7 mouse cellular contexts compared by ENCODE assay signal in genomic region chr3:96498476-96499245, GRCm38 (mm10). TPM values are rescaled to one million over a fixed set of nuclear protein-coding genes. Genes with fewer than 3 reads are reported as not detected.
DNase-seq lines count a peak whose midpoint lies in the region; ATAC-seq and TF ChIP-seq lines count a peak whose summit lies in the region.

No protein-coding gene starts in this region.

- TF ChIP-seq EP300 in ES-Bruce4 (IDR thresholded peaks at IDR 0.05; ENCODE audit: insufficient read depth, low read depth, low read length): no peak

- peak overlapping the region; percentile 89; the same call in 1 of the 2 replicates for H3K4me3 ChIP-seq in intestine, embryonic 14.5 days (ENCODE audit: low read depth, low read length)
- no peak overlapping the region for H3K4me3 ChIP-seq in intestine, embryonic 15.5 days (replicated peaks)
- no peak overlapping the region for H3K4me3 ChIP-seq in ES-Bruce4 (ENCODE audit: low read depth, low read length)
- H3K4me3 ChIP-seq in liver, embryonic 15.5 days (replicated peaks): peak overlapping the region; percentile 77; the same call in 1 of the 2 replicates

- H3K4me1 ChIP-seq in intestine, embryonic 14.5 days (replicated peaks; ENCODE audit: control insufficient read depth, insufficient read depth, low read length): peaks cover 4% of the 10 kb centered on the region
- H3K4me1 ChIP-seq in intestine, embryonic 15.5 days (replicated peaks): 0 out of 2 replicates have a peak, but pooled peaks cover 3% of the 10 kb centered on the region
- no peaks in the 10 kb centered on the region for H3K4me1 ChIP-seq in ES-Bruce4 (ENCODE audit: control insufficient read depth, insufficient read depth, low read length)
- peaks cover 48% of the 10 kb centered on the region for H3K4me1 ChIP-seq in liver, embryonic 15.5 days (replicated peaks)

- H3K36me3 ChIP-seq in intestine, embryonic 14.5 days (ENCODE audit: control insufficient read depth, insufficient read depth, low read length): no peaks in the 10 kb centered on the region
- no peaks in the 10 kb centered on the region for H3K36me3 ChIP-seq in intestine, embryonic 15.5 days
- no peaks in the 10 kb centered on the region for H3K36me3 ChIP-seq in ES-Bruce4 (ENCODE audit: control insufficient read depth, insufficient read depth, low read length, poor library complexity, severe bottlenecking)
- no peaks in the 10 kb centered on the region for H3K36me3 ChIP-seq in liver, embryonic 15.5 days (replicated peaks)

- no peak overlapping the region for H3K9ac ChIP-seq in intestine, embryonic 14.5 days (ENCODE audit: low read length)
- H3K9ac ChIP-seq in intestine, embryonic 15.5 days: no peak overlapping the region
- H3K9ac ChIP-seq in ES-Bruce4 (ENCODE audit: low read depth, poor library complexity, severe bottlenecking): peak overlapping the region; percentile 10; the same call in 1 of the 2 replicates
- no peak overlapping the region for H3K9ac ChIP-seq in liver, embryonic 15.5 days

- H3K27ac ChIP-seq in intestine, embryonic 14.5 days (ENCODE audit: low read depth): no peak overlapping the region
- H3K27ac ChIP-seq in intestine, embryonic 15.5 days: no peak overlapping the region
- peak overlapping the region; percentile 22 for H3K27ac ChIP-seq in ES-Bruce4 (ENCODE audit: insufficient read depth, low read length)
- H3K27ac ChIP-seq in liver, embryonic 15.5 days (replicated peaks): 0 out of 2 replicates have a peak overlapping the region, but pooled peaks have one; percentile 10

- no peak for ATAC-seq in intestine, embryonic 14.5 days (replicated peaks; ENCODE audit: low FRiP score, low TSS enrichment, low read depth)
- ATAC-seq in intestine, embryonic 15.5 days: no peak
- ATAC-seq in liver, embryonic 15.5 days (ENCODE audit: insufficient read depth): no peak

- 75% methylated on average over 4 of the region's 4 CpGs for WGBS in intestine, embryonic 14.5 days
- WGBS in intestine, embryonic 15.5 days: 86% methylated on average over 4 of the region's 4 CpGs
- WGBS in liver, embryonic 15.5 days (ENCODE audit: insufficient replicate concordance): 78% methylated on average over 4 of the region's 4 CpGs

- H3K9me3 ChIP-seq in intestine, embryonic 14.5 days (ENCODE audit: control insufficient read depth, low read length): no peaks in the 10 kb centered on the region
- H3K9me3 ChIP-seq in intestine, embryonic 15.5 days: no peaks in the 10 kb centered on the region
- H3K9me3 ChIP-seq in ES-Bruce4 (replicated peaks; ENCODE audit: control insufficient read depth, insufficient read depth, low read length, poor library complexity, severe bottlenecking): no peaks in the 10 kb centered on the region; the same call in 1 of the 2 replicates
- H3K9me3 ChIP-seq in liver, embryonic 15.5 days (replicated peaks): no peaks in the 10 kb centered on the region

- TF ChIP-seq POLR2A in ES-Bruce4 (IDR thresholded peaks at IDR 0.05; ENCODE audit: insufficient read depth, low read length): no peak

- no peak for TF ChIP-seq CTCF in ES-Bruce4 (IDR thresholded peaks at IDR 0.05; ENCODE audit: low read depth, low read length)

- peak overlapping the region; percentile 54; the same call in 1 of the 2 replicates for H3K4me2 ChIP-seq in intestine, embryonic 14.5 days (ENCODE audit: low read length)
- no peak overlapping the region for H3K4me2 ChIP-seq in intestine, embryonic 15.5 days (replicated peaks)
- H3K4me2 ChIP-seq in liver, embryonic 15.5 days: peak overlapping the region; percentile 86

- H3K27me3 ChIP-seq in intestine, embryonic 14.5 days (replicated peaks; ENCODE audit: control insufficient read depth, insufficient read depth, low read length): no peaks in the 10 kb centered on the region
- no peaks in the 10 kb centered on the region for H3K27me3 ChIP-seq in intestine, embryonic 15.5 days (replicated peaks)
- H3K27me3 ChIP-seq in ES-Bruce4 (ENCODE audit: control insufficient read depth, insufficient read depth, low read length, poor library complexity, severe bottlenecking): no peaks in the 10 kb centered on the region
- no peaks in the 10 kb centered on the region for H3K27me3 ChIP-seq in liver, embryonic 15.5 days

- no peak for DNase-seq in intestine, embryonic 14.5 days (ENCODE audit: low spot score)
- peak; percentile 29 for DNase-seq in adipocyte (ENCODE audit: low spot score)
- no peak for DNase-seq in gastrocnemius, postnatal 36 days
- DNase-seq in urinary bladder, postnatal 10 days (ENCODE audit: low spot score): no peak

- intact Hi-C loops in gastrocnemius, postnatal 36 days (cut with DNase I): loop anchor here (5.0 kb wide), 1 partner anchor 34 kb away; no protein-coding TSS in a partner anchor

RNA-seq across cellular contexts. Expression of gene Hfe2, which starts 26.3 kb away (rescaled TPM):
- polyA plus RNA-seq in intestine, embryonic 14.5 days (2014; fragmentation: Nextera tagmentation; extraction: Ambion mirVana): 0.11 and 0.28 TPM in 2 replicates
- 0.29 and 0.37 TPM in 2 replicates for polyA plus RNA-seq in intestine, embryonic 15.5 days (2015; fragmentation: Nextera tagmentation; extraction: Ambion mirVana)
- 0.88 and 1.2 TPM in 2 replicates for polyA plus RNA-seq in ES-Bruce4 (2011; ENCODE audit: insufficient read depth, insufficient read length, low read depth, missing spikeins)
- polyA plus RNA-seq in liver, embryonic 15.5 days (2015; fragmentation: Nextera tagmentation; extraction: Ambion mirVana): 7.1 and 8.5 TPM in 2 replicates
- total RNA-seq in gastrocnemius, postnatal 36 days (2021): 100 to 1,000 TPM; 612 to 621 TPM

RNA-seq across cellular contexts. Expression of gene BC107364, which starts 46.6 kb away (rescaled TPM):
- not detected in 2 replicates for polyA plus RNA-seq in intestine, embryonic 14.5 days (2014; fragmentation: Nextera tagmentation; extraction: Ambion mirVana)
- polyA plus RNA-seq in intestine, embryonic 15.5 days (2015; fragmentation: Nextera tagmentation; extraction: Ambion mirVana): 0.14 and 0.20 TPM in 2 replicates
- polyA plus RNA-seq in ES-Bruce4 (2011; ENCODE audit: insufficient read depth, insufficient read length, low read depth, missing spikeins): 4.6 TPM in 2 replicates
- not detected in 2 replicates for polyA plus RNA-seq in liver, embryonic 15.5 days (2015; fragmentation: Nextera tagmentation; extraction: Ambion mirVana)
- total RNA-seq in gastrocnemius, postnatal 36 days (2021): not detected

RNA-seq across cellular contexts. Expression of gene Txnip, which starts 59.1 kb away (rescaled TPM):
- polyA plus RNA-seq in intestine, embryonic 14.5 days (2014; fragmentation: Nextera tagmentation; extraction: Ambion mirVana): 149 and 154 TPM in 2 replicates
- polyA plus RNA-seq in intestine, embryonic 15.5 days (2015; fragmentation: Nextera tagmentation; extraction: Ambion mirVana): 136 and 146 TPM in 2 replicates
- polyA plus RNA-seq in ES-Bruce4 (2011; ENCODE audit: insufficient read depth, insufficient read length, low read depth, missing spikeins): 450 and 464 TPM in 2 replicates
- polyA plus RNA-seq in liver, embryonic 15.5 days (2015; fragmentation: Nextera tagmentation; extraction: Ambion mirVana): 42.8 and 46.8 TPM in 2 replicates
- 100 to 1,000 TPM; 572 to 620 TPM for total RNA-seq in gastrocnemius, postnatal 36 days (2021)

Comparison
In these comparisons a context has a peak if more than half of its experiments do, and no peak if none do; other contexts are left out.
1. H3K4me3 ChIP-seq: peak in intestine, embryonic 14.5 days (single experiment) and liver, embryonic 15.5 days (single experiment); none in intestine, embryonic 15.5 days (single experiment) and ES-Bruce4 (single experiment).
2. H3K27ac ChIP-seq: peak in ES-Bruce4 (single experiment) and liver, embryonic 15.5 days (single experiment); none in intestine, embryonic 14.5 days (single experiment) and intestine, embryonic 15.5 days (single experiment).